Mouse (Mus musculus) fat pad, adult 2 months (tissue): ENCODE data around the gene Fgfr2.
"Not testable (repeated sequence)": the region's sequence is repeated elsewhere in the genome, so short reads cannot be mapped to it uniquely, and the experiment has no call there.

Source experiments
- DNase-seq: peaks from one replicate; pipeline ENCODE4 v3.0.0-alpha.2; 2011; ENCODE audit warnings: low read depth, low spot score; ENCODE audit errors: extremely low read depth

Gene Fgfr2

GRCm38 (mm10) chr7:132558141-132558736 is 564.9 kb downstream of the Fgfr2 start:
- peak; percentile 68 for DNase-seq

DNA sequence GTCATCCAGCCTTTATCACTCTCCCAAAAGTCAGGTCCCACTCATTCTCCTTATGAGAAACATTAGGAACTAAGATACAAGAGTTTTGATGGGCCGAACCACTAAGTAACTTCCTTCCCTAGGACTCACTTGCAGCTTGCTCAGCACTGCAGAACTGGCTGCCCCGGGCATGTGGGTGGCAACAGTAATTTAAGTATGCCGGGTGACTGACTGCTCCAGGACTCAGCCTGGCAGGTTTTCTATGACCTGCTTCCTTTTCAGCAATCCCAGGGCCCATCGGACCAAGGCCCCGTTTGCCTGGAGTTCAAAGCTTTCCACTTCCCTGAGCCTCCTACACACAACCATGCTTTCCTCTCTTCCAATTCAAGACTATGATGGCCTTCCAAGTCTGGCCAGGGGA is 566.6 kb downstream of the Fgfr2 start:
- no peak for DNase-seq

DNA sequence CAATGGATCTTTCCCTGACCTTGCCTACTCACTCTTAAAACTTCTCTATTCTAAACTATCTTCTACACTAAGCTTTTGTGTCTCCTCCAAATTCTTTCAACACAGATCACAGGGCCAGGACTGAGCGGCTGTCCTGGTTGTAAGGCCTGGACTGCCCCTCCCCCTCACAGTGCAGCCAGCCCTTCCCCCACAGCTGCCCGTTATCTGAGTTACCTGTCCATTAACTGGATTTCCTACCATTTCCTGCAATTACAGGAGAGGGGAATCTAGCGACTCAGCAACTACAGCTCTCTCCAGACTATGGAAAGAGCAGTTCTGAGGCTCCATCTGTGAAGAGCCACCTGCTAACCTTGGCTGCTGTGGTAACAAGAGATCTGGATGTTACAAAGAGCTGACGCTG is 567.2 kb downstream of the Fgfr2 start:
- no peak for DNase-seq

DNA sequence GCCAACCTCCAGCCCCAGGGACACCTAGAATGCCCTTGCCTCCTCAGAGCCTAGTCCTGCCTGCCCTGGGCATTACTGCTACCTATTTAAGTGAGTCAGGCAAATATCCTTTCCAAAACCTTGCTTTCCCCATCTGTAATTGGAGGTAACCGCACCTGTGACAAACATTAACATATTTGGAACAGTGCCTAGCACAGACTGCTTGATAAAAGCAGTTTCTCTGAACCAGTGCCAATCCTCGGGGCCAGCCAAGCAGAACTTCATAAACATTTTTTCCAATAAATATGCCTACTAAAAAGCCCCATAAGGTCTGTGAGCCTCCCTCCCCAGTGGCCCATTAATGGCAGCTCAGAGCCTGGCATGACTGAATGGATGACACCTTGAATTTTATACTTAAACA is 569.1 kb downstream of the Fgfr2 start:
- no peak for DNase-seq

DNA sequence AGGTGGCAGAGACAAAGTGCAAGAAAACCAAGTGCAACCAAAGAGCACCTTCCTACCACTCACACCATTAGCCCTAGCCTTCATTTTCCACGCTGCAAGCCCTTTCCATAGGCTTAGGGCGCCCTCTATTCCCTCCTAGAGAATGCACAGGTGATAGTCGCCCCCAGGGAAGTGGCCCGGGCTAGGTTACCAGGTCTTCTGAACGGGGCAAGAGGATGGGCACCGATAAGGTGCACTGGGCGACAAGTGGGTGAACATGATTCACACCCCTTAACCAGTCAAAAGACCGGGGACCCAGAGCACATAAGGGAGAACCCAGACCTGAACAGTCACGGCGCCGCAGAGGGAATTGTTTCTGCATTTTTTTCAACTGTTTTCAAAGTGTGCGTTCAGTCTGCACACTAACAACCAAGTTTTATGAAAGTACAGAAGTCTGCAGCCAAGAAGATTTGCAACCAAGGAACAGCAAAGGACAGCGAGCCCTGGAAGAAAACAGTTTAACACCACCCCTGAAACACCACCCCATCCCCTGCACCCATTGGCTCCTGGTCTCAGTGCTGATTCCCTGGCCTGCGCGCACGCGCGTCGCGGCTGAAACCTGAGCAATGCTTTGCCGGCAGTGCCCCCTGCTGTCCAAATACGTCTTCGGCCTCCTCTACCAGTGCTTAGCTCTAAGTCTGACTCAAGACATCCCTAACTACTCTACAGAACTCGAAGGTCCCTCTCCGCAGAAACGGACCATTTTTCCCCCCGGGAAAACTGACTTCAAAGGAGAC is 571.6 kb downstream of the Fgfr2 start:
- no peak for DNase-seq

DNA sequence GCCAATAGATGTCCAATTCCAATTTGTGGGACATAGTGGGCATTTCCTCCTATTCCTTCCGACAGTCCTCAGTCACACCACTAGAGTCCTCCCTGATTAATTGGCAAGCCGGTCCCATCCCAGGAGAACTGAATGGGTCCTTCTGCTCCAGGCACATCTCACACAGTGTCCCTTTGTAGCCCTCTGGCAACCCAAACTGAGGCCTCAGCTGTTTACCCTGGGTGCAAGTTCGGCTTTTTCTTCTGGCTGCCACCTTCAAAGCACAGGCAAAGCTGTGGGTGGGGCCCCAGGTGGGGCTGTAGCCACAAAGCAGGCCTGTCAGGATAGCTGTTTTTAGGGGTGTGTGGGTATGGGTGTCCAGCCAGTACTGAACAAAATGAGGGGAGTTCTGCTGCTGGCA is 576.0 kb downstream of the Fgfr2 start:
- DNase-seq = no peak

DNA sequence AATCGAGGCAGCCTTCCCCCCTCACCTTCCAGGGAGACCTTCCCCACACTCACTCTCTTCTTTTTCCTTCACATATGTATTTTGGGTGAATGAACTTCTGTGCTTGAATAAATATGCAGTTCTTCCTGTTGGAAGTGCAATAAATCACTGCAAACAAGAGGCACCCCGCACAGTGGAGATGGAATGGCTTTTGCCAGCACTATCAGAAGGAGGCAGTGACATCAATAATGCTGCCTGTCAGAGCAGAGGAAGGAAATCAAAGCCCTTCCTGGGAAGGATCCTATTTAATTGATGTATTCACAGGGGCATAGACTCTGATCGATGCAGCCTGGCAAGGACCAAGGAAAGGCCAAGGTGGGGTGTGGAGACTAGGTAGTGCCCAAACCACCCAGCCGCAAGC is 580.7 kb downstream of the Fgfr2 start:
- no peak for DNase-seq

- no peak for DNase-seq
These were observed 581.6 kb downstream of the Fgfr2 start for GRCm38 (mm10) chr7:132541566-132541965.

- no peak for DNase-seq
These were observed 582.6 kb downstream of the Fgfr2 start for GRCm38 (mm10) chr7:132540597-132540996.

DNA sequence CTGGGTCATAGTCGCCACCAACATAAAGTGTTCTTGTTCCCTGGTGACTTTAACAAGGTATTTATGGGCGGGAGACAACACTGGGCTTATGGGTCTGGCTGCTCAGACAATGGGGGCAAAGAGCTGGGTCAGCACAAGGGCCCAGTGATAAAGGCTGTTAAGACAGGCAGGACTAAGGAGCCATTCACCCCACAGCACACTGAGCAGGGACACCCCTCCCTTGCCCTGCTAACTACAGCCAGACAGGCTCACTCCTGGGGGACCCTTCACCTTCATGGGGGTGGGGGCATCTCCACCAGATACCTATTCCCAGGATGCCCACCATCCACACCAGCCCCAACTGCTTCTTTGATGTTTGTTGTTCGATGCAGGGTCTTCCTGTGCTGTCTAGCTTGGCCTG is 593.9 kb downstream of the Fgfr2 start:
- no peak for DNase-seq

GRCm38 (mm10) chr7:132513419-132513982 is 609.6 kb downstream of the Fgfr2 start:
- no peak for DNase-seq

DNA sequence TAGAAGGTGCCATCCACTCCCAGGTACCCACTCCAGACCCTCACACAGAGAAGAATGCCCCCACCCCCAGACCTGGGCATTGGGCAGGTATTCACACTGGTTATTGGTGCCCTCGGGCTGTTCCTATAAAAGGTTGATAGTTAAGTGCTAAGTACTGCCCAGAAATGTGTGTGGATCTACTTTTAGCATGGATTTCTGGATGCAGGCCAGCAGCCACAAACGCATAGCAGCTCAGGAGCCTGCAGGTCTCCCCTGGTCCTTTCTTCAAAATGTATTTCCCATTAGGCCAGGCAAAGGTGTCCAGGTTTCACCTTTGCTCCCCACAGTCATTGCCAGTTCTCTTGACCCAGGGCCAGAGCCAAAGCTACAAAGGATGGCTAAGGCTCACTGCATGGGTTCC is 614.0 kb downstream of the Fgfr2 start:
- DNase-seq = no peak

DNA sequence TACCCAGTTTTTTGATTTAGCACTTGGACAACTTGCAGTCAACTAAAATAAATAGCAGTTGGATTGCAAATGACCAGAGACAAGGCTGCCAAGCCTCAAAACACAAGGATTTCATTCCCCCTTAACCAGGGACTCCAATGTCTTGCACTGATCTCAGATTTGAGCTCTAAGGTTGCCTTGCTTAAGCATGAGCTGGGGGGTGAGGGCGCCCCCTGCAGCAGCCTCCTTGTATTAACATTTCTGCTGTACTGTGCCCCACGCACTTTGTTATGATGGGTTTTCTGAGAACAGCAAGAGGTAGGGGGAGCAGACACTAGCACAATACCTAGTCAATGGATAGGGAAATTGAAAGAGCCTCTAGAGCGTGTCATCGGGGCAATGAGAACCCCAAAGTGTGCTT is 615.8 kb downstream of the Fgfr2 start:
- DNase-seq = no peak

GRCm38 (mm10) chr7:132506226-132506625 is 616.9 kb downstream of the Fgfr2 start:
- DNase-seq = no peak

DNA sequence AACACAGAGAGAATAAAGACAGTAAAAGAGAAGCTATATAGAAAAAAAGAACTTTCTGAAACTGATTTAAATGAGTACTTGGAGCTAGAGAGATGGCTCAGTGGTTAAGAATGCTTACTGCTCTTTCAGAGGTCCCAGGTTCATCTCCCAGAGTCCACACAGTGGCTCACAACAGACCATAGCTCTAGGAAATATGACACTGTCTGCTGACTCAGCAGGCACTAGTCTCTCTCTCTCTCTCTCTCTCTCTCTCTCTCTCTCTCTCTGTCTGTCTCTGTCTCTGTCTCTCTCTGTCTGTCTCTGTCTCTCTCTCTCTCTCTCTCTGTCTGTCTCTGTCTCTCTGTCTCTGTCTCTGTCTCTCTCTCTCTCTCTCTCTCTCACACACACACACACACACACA is 620.7 kb downstream of the Fgfr2 start:
- DNase-seq = not testable (repeated sequence)

GRCm38 (mm10) chr7:132497142-132497541 is 626.0 kb downstream of the Fgfr2 start:
- no peak for DNase-seq

GRCm38 (mm10) chr7:132494263-132494662 is 628.9 kb downstream of the Fgfr2 start:
- no peak for DNase-seq

- DNase-seq = no peak
These were observed 629.5 kb downstream of the Fgfr2 start for GRCm38 (mm10) chr7:132493632-132494031.

DNA sequence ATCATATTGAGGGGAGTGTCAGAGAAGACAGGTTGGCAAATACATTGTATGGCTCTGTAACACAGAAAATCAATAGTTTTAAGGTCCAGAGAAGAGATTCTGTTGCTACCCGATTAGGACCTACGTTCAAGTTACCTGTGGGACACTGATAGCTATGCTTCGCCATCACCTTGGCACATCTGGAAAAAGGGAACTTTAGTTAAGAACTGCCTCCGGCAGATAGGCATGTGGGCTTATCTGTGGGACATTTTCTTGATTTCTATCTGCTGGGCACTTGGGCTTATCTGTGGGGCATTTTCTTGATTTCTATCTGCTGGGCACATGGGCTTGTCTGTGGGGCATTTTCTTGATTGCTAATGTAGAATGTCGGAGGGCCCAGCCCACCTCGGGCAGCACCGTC is 631.2 kb downstream of the Fgfr2 start:
- DNase-seq = no peak

- no peak for DNase-seq
These were observed 635.8 kb downstream of the Fgfr2 start for GRCm38 (mm10) chr7:132487361-132487760.

DNA sequence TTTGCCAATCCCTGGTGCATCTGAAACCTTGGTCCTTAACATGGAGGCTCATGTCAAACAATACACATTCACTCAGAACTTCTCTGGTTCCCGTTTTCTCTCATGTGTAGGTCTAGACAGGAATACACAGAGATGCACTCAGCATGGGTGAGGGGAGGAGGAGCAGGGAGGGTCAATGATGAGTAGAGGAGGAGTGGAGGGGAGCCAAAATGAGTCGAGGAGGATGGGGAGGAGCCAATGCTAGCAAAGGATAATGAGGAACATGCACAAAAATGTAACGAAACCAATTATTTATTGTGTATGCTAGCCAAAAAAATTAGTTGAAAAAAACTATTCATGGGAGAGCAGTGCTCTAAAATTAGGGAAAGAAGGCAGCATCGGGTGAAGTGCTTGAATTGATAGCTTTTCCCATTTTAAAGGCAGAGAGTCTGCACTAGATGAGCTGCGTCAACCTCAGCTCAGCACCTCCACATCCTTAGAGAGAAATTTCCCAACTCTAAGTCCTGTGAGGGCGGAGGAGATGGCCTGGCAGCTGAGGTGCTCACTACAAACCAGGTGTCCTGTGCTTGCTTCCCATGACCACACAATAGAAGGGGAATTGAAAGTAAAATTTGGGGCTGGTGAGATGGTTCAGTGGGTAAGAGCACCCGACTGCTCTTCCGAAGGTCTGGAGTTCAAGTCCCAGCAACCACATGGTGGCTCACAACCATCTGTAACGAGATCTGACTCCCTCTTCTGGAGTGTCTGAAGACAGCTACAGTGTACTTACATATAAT is 636.6 kb downstream of the Fgfr2 start:
- DNase-seq = no peak

DNA sequence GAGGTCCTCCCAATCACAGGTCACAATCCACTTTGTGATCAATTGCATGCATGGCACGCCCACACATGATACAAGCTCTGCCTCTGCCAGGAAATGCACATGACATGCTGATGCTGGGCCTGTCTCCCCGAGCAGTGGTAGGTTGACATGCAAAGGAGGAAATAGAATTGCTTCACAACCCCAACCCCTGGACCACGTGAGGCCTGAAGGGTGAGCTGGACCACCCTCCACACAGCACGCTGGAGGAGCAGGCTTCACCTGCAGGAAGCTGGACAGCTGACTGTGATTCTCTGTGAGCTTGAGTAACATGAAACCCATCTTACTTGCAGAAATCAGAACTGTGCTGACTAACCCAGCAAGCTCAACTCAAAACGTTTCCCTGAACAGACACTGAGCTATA is 638.7 kb downstream of the Fgfr2 start:
- no peak for DNase-seq
